Mouse (Mus musculus): ENCODE data around the gene Uncx. TPM values are rescaled to one million over a fixed set of nuclear protein-coding genes. Genes with fewer than 3 reads are reported as not detected.

Uncx gene
- polyA plus RNA-seq, 1 experiment, result not detected

GRCm38 (mm10) chr5:139537739-139538135 is 5.6 kb upstream of the Uncx start:
- TF ChIP-seq CTCF (IDR thresholded peaks at IDR 0.05; ENCODE audit: insufficient read depth, low read depth, low read length), result no peak
- TF ChIP-seq POLR2A (IDR thresholded peaks at IDR 0.05; ENCODE audit: insufficient read depth, low read depth, low read length), result no peak
- 16% methylated on average over 3 of the region's 3 CpGs for WGBS
- no peaks in the 10 kb centered on the region for H3K4me1 ChIP-seq (ENCODE audit: control insufficient read depth, insufficient read depth, low read length)
- no peak overlapping the region for H3K27ac ChIP-seq (ENCODE audit: insufficient read depth, low read depth, low read length)
- no peak overlapping the region for H3K4me3 ChIP-seq (ENCODE audit: insufficient read depth, low read depth, low read length)

DNA sequence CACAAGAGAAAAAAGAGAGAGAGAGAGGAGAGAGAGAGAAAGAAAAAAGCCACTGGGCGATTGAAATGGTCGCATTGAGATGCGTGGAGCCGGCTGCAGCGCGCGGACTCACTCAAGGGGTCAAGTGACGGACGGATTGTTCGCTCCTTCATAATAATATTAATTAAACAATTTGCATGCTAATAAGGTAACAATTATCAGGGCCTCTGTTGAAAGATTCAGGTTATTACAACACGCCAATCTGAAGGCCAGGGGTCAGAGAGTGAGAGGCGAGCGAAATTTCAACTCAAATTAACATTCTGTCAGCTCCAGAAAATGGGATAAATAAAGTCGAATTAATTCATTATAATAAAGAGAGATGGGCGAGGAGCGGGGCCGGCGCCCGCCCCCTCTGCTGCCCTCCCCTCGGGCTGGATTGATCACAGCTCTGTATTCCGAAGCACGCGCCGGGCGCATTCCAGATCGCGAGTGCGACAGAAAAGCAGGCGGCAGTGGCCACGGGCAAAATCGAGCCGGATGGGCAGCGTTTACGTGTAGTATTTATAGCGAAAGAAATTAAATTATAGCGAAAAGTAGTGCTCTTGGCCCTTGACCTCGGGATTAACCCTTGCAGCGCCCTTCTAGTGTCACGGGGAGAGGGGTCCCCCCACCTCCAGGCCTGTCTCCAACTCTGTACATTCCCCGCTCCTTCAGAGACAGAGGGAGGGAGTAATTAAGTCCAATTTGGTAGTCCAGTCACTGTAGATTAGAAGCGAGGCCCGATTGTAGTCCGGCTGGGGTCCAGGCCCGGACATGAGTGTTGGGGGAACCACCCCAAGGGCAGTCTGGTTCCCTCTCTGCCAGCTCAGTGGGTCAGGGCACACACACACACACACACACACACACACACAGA is 1.9 kb upstream of the Uncx start:
- no peak overlapping the region for H3K4me3 ChIP-seq (ENCODE audit: insufficient read depth, low read depth, low read length)
- TF ChIP-seq POLR2A (IDR thresholded peaks at IDR 0.05; ENCODE audit: insufficient read depth, low read depth, low read length) (no peak), CTCF (IDR thresholded peaks at IDR 0.05; ENCODE audit: insufficient read depth, low read depth, low read length) (no peak)
- peaks cover 6% of the 10 kb centered on the region; the same call in 1 of the 2 replicates for H3K4me1 ChIP-seq (ENCODE audit: control insufficient read depth, insufficient read depth, low read length)

GRCm38 (mm10) chr5:139542043-139542365 is 1.3 kb upstream of the Uncx start:
- H3K4me3 ChIP-seq (ENCODE audit: insufficient read depth, low read depth, low read length), result no peak overlapping the region
- WGBS, result 0% methylated on average over 1 of the region's 1 CpGs

More for the DNA sequence above, 1.9 kb upstream of the Uncx start:
- 5% methylated on average over 44 of the region's 44 CpGs for WGBS
- H3K27ac ChIP-seq (ENCODE audit: insufficient read depth, low read depth, low read length), result no peak overlapping the region

GRCm38 (mm10) chr5:139542556-139542955 is 738 bp upstream of the Uncx start:
- Histone ChIP-seq H3K27ac (ENCODE audit: insufficient read depth, low read depth, low read length) (no peak overlapping the region), H3K4me3 (ENCODE audit: insufficient read depth, low read depth, low read length) (no peak overlapping the region), H3K4me1 (ENCODE audit: control insufficient read depth, insufficient read depth, low read length) (peaks cover 6% of the 10 kb centered on the region; the same call in 1 of the 2 replicates)
- TF ChIP-seq CTCF (IDR thresholded peaks at IDR 0.05; ENCODE audit: insufficient read depth, low read depth, low read length), result no peak
- TF ChIP-seq POLR2A (IDR thresholded peaks at IDR 0.05; ENCODE audit: insufficient read depth, low read depth, low read length), result no peak
- WGBS, result 6% methylated on average over 5 of the region's 5 CpGs

More at GRCm38 (mm10) chr5:139542043-139542365, 1.3 kb upstream of the Uncx start:
- no peak for TF ChIP-seq CTCF (IDR thresholded peaks at IDR 0.05; ENCODE audit: insufficient read depth, low read depth, low read length)
- Histone ChIP-seq H3K4me1 (ENCODE audit: control insufficient read depth, insufficient read depth, low read length) (peaks cover 6% of the 10 kb centered on the region; the same call in 1 of the 2 replicates), H3K27ac (ENCODE audit: insufficient read depth, low read depth, low read length) (no peak overlapping the region)

DNA sequence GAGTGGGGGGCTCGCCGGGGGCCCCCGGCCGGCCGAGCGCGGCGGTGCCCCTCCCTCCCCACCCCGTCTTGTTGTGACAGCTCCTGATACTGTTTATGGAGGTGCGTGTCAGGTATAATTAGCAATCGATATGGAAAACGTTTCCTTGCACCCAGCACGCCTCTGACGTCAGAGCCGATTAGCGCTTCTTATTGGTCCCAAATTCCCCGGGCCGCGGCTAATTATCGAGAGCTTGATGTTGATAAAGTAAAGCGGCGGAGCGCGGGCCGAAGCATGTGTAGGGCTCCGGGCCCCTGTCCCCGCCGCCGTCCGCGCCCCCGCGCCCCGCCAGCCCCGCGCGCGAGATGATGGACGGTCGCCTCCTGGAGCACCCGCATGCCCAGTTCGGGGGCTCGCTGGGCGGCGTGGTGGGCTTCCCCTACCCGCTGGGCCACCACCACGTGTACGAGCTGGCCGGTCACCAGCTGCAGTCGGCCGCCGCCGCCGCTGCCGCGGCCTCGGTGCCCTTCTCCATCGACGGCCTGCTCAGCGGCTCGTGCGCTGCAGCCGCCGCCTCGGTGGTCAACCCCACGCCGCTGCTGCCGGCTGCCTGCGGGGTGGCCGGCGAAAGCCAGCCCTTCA is 466 bp downstream of the Uncx start:
- H3K27ac ChIP-seq (ENCODE audit: insufficient read depth, low read depth, low read length), result no peak overlapping the region
- 1% methylated on average over 70 of the region's 71 CpGs for WGBS
- TF ChIP-seq POLR2A (IDR thresholded peaks at IDR 0.05; ENCODE audit: insufficient read depth, low read depth, low read length), result no peak
- TF ChIP-seq CTCF (IDR thresholded peaks at IDR 0.05; ENCODE audit: insufficient read depth, low read depth, low read length), result no peak
- H3K4me3 ChIP-seq (ENCODE audit: insufficient read depth, low read depth, low read length), result no peak overlapping the region
- H3K4me1 ChIP-seq (ENCODE audit: control insufficient read depth, insufficient read depth, low read length), result peaks cover 6% of the 10 kb centered on the region; the same call in 1 of the 2 replicates

GRCm38 (mm10) chr5:139544271-139545135 is 1.2 kb downstream of the Uncx start:
- H3K27ac ChIP-seq (ENCODE audit: insufficient read depth, low read depth, low read length), result no peak overlapping the region

DNA sequence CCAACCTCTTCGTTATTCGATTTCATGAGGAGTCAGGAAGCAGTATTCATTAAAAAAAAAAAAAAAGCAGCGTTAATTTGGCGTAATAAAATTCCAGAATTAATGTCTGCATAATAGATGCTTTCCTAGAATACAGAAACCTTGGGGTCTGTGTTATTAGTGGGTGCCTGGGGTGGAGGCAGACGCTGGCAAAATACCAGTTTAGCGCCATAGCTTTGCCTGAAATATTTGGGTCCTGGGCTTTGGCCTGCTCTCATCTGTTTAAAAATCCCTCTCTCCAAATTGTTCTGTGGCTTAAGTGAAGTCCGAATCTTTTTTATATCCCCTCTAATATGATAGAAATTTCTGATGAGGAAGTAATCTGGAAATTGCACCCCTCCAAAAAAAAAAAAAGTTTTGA is 1.9 kb downstream of the Uncx start:
- peaks cover 6% of the 10 kb centered on the region; the same call in 1 of the 2 replicates for H3K4me1 ChIP-seq (ENCODE audit: control insufficient read depth, insufficient read depth, low read length)
- no peak overlapping the region for H3K4me3 ChIP-seq (ENCODE audit: insufficient read depth, low read depth, low read length)
- WGBS, result 7% methylated on average over 7 of the region's 7 CpGs
- TF ChIP-seq CTCF (IDR thresholded peaks at IDR 0.05; ENCODE audit: insufficient read depth, low read depth, low read length) (no peak), POLR2A (IDR thresholded peaks at IDR 0.05; ENCODE audit: insufficient read depth, low read depth, low read length) (no peak)
- no peak overlapping the region for H3K27ac ChIP-seq (ENCODE audit: insufficient read depth, low read depth, low read length)

More at GRCm38 (mm10) chr5:139544271-139545135, 1.2 kb downstream of the Uncx start:
- WGBS, result 2% methylated on average over 54 of the region's 54 CpGs
- no peak for TF ChIP-seq POLR2A (IDR thresholded peaks at IDR 0.05; ENCODE audit: insufficient read depth, low read depth, low read length)
- no peak for TF ChIP-seq CTCF (IDR thresholded peaks at IDR 0.05; ENCODE audit: insufficient read depth, low read depth, low read length)
- no peak overlapping the region for H3K4me3 ChIP-seq (ENCODE audit: insufficient read depth, low read depth, low read length)
- peaks cover 6% of the 10 kb centered on the region; the same call in 1 of the 2 replicates for H3K4me1 ChIP-seq (ENCODE audit: control insufficient read depth, insufficient read depth, low read length)

GRCm38 (mm10) chr5:139545673-139546335 is 2.5 kb downstream of the Uncx start:
- WGBS, result 8% methylated on average over 9 of the region's 9 CpGs
- Histone ChIP-seq H3K27ac (ENCODE audit: insufficient read depth, low read depth, low read length) (no peak overlapping the region), H3K4me3 (ENCODE audit: insufficient read depth, low read depth, low read length) (no peak overlapping the region), H3K4me1 (ENCODE audit: control insufficient read depth, insufficient read depth, low read length) (peaks cover 6% of the 10 kb centered on the region; the same call in 1 of the 2 replicates)
- TF ChIP-seq POLR2A (IDR thresholded peaks at IDR 0.05; ENCODE audit: insufficient read depth, low read depth, low read length) (no peak), CTCF (IDR thresholded peaks at IDR 0.05; ENCODE audit: insufficient read depth, low read depth, low read length) (no peak)
